Mouse (Mus musculus): ENCODE measurements around the gene Gpr19. TPM values are rescaled to one million over a fixed set of nuclear protein-coding genes. Genes with fewer than 3 reads are reported as not detected.
A peak's percentile ranks its signal among the peaks of the same experiment; 100 is the strongest.

Gene Gpr19
- total and polyA plus RNA-seq, 3 experiments = 3.5 to 25.0 (median 11.7) TPM

DNA sequence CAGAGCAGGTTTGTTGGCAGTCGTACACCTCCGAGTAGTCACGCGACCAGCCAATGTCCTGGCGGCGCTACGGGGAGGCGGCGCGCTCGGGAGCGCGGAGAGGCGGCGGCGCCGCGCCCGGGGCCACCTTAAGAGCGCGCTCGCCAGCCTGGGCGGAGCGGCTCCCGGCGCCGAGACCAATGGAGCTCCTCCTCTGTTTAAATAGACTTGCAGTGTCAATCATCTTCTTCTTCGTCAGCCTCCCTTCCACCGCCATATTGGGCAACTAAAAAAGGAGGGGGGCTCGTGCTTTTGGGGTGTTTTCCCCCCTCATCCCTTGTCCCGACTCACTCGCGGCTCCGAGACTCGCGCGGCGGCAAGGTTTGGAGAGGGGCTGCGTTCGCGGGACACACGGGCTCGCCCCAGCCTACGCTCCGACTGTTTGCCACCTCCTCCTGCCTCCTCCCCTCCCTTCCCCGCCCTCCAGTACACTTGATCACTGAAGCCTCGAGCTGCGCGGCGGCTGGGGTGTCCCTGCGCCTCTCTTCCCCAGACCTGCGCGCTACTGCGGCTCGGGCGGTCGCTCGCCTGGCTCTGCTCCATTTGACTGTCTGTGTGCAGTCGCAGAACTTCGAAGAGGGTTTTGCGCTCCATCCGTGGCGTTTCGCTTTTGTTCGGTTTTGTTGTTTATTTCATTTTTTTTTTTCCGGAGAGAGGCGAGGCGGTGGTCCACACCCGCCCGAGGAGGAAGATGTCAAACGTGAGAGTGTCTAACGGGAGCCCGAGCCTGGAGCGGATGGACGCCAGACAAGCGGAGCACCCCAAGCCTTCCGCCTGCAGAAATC lies 22.0 kb upstream of the Gpr19 start, which contains the start of gene Cdkn1b:
Gene Cdkn1b (plus strand): TSS at position 212 of the 824 bp plus-strand sequence.
- no peak for TF ChIP-seq TAL1 (conservative IDR thresholded peaks at IDR 0.05; ENCODE audit: low read depth, low read length)
- Histone ChIP-seq H3K4me3 (ENCODE audit: low read depth, low read length) (peak within 1 kb of the TSS; percentile 85), H3K4me1 (ENCODE audit: insufficient read depth, low read depth, low read length) (peaks cover 58% of the 10 kb centered on the region), H3K27me3 (ENCODE audit: insufficient read depth, low read length) (no peaks in the 10 kb centered on the region), H3K9me3 (replicated peaks) (no peaks in the 10 kb centered on the region), H3K36me3 (replicated peaks) (peaks cover 14% of the 10 kb centered on the region)
- ATAC-seq (ENCODE audit: extremely low read depth, insufficient number of reproducible peaks, low FRiP score, poor library complexity, severe bottlenecking) (peak; percentile 72), DNase-seq (ENCODE audit: low spot score) (peak; percentile 94)

DNA sequence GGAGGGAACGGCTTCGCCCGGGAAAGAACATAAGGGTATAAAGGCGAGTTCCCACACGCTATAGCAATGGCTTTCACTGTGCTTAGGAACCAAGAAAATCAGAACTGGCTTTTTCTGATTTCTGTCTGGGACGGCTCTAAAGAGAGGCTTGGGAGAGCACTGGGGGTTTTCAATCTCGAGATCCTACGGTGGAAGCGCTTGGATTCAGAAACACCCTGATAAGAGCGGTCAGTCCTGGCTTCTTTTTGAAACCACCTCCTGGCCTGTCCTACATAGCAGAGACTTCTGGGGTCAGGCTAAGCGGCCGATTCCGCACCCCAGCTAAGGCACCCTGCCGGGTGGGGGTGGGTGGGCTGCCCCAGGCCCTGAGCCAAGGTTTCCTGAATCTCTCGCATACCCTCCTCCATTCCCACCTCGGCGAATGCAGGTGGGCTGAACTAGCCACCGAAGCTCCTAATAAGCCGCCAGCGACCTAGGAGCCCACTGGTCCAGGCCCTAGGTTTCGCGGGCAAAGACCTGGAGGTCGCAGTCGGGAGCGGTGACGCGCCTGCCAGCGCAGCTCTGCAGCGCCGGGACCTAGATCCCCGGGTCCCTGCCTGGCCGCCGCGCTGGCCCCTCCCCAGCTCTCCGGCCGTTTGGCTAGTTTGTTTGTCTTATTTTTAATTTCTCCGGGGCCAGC lies 21.3 kb upstream of the Gpr19 start:
- ATAC-seq (ENCODE audit: extremely low read depth, insufficient number of reproducible peaks, low FRiP score, poor library complexity, severe bottlenecking) = no peak
- peak overlapping the region; percentile 85 for H3K4me3 ChIP-seq (ENCODE audit: low read depth, low read length)

DNA sequence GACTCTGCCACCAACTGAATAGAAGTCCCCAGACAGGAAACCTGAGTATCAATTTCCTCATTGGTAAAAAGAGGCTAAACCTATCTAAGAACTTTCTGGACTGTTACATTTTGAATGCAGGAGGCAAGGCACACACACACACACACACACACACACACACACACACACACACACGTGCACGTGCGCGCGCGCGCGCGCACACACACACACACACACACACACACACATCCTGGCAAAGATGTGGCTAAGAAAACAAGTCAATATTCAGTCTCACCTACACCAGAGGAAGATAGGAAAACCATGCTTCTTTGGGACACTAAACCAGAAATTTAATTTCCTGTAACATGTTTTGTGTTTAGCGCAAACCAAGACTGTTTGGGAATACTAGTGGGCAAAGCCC lies 20.4 kb upstream of the Gpr19 start:
- ATAC-seq (ENCODE audit: extremely low read depth, insufficient number of reproducible peaks, low FRiP score, poor library complexity, severe bottlenecking) (no peak), DNase-seq (ENCODE audit: low spot score) (no peak)
- peaks cover 12% of the 10 kb centered on the region for H3K36me3 ChIP-seq (replicated peaks)
- TF ChIP-seq GATA2 (IDR thresholded peaks at IDR 0.05; ENCODE audit: borderline replicate concordance, low read depth, low read length) (no peak), CTCF (IDR thresholded peaks at IDR 0.05; ENCODE audit: low read depth, low read length) (no peak), POLR2AphosphoS5 (IDR thresholded peaks at IDR 0.05; ENCODE audit: insufficient replicate concordance, low read depth, low read length) (no peak), GATA1 (IDR thresholded peaks at IDR 0.05; ENCODE audit: borderline replicate concordance, low read length) (no peak)
- no peaks in the 10 kb centered on the region for H3K27me3 ChIP-seq (ENCODE audit: insufficient read depth, low read length)
- H3K4me1 ChIP-seq (ENCODE audit: insufficient read depth, low read depth, low read length) = peaks cover 54% of the 10 kb centered on the region
- no peak overlapping the region for H3K4me3 ChIP-seq (ENCODE audit: low read depth, low read length)
- no peaks in the 10 kb centered on the region for H3K9me3 ChIP-seq (replicated peaks)

More for the DNA sequence above, 21.3 kb upstream of the Gpr19 start:
- Histone ChIP-seq H3K36me3 (replicated peaks) (peaks cover 14% of the 10 kb centered on the region), H3K4me1 (ENCODE audit: insufficient read depth, low read depth, low read length) (peaks cover 57% of the 10 kb centered on the region), H3K9me3 (replicated peaks) (no peaks in the 10 kb centered on the region), H3K27me3 (ENCODE audit: insufficient read depth, low read length) (no peaks in the 10 kb centered on the region)
- no peak for DNase-seq (ENCODE audit: low spot score)
- TF ChIP-seq GATA2 (IDR thresholded peaks at IDR 0.05; ENCODE audit: borderline replicate concordance, low read depth, low read length) = no peak
- TF ChIP-seq GATA1 (IDR thresholded peaks at IDR 0.05; ENCODE audit: borderline replicate concordance, low read length) = no peak
- no peak for TF ChIP-seq POLR2AphosphoS5 (IDR thresholded peaks at IDR 0.05; ENCODE audit: insufficient replicate concordance, low read depth, low read length)
- TF ChIP-seq CTCF (IDR thresholded peaks at IDR 0.05; ENCODE audit: low read depth, low read length) = no peak
- TF ChIP-seq TAL1 (conservative IDR thresholded peaks at IDR 0.05; ENCODE audit: low read depth, low read length) = no peak

DNA sequence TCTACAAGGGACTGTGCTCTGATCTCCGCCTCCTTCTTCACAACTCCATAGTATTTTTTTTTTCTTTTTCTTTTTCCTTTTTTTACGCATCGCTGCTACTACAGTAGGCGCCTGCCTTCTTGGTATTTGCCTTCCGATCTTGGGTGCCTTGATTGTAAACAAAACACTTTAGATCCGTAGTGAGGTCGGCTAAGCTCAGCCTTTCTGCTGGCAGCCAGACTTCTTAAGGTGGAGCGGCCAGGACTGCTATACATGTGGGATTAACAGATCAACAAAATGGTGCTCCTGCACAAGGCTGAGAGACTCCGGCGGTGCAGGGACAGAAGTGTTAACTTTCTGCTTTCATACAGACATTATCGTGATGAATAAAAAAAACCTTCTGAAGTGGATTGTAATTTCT lies 18.7 kb upstream of the Gpr19 start:
- ATAC-seq (ENCODE audit: extremely low read depth, insufficient number of reproducible peaks, low FRiP score, poor library complexity, severe bottlenecking) (no peak), DNase-seq (ENCODE audit: low spot score) (no peak)
- H3K9me3 ChIP-seq (replicated peaks) = no peaks in the 10 kb centered on the region
- no peaks in the 10 kb centered on the region for H3K27me3 ChIP-seq (ENCODE audit: insufficient read depth, low read length)
- TF ChIP-seq TAL1 (conservative IDR thresholded peaks at IDR 0.05; ENCODE audit: low read depth, low read length) (no peak), GATA1 (IDR thresholded peaks at IDR 0.05; ENCODE audit: borderline replicate concordance, low read length) (no peak), GATA2 (IDR thresholded peaks at IDR 0.05; ENCODE audit: borderline replicate concordance, low read depth, low read length) (no peak), POLR2AphosphoS5 (IDR thresholded peaks at IDR 0.05; ENCODE audit: insufficient replicate concordance, low read depth, low read length) (no peak), CTCF (IDR thresholded peaks at IDR 0.05; ENCODE audit: low read depth, low read length) (no peak)
- peaks cover 48% of the 10 kb centered on the region for H3K4me1 ChIP-seq (ENCODE audit: insufficient read depth, low read depth, low read length)
- peak overlapping the region; percentile 66 for H3K4me3 ChIP-seq (ENCODE audit: low read depth, low read length)
- peaks cover 2% of the 10 kb centered on the region for H3K36me3 ChIP-seq (replicated peaks)

DNA sequence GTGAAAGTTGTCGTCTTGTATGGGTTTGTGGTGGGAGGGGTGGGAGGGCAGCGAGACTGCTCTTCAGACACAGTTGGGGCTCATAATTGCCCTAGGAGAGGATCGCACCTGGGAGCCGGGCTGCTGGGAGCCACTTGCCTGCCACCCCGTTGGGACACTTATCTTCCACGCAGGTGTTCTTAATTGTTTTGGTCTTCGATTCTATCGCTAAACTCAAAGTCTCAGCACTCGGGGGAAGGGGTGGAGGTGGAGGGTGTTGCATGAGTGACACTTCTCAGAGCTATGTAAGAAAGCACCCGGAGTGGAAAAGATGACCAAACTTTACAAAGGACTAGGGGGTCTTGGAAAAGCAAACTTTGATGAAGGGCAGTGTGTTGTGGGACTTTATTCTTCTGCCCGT lies 18.3 kb upstream of the Gpr19 start:
- ATAC-seq (ENCODE audit: extremely low read depth, insufficient number of reproducible peaks, low FRiP score, poor library complexity, severe bottlenecking) (no peak), DNase-seq (ENCODE audit: low spot score) (peak; percentile 16)
- Histone ChIP-seq H3K36me3 (replicated peaks) (no peaks in the 10 kb centered on the region), H3K9me3 (replicated peaks) (no peaks in the 10 kb centered on the region), H3K4me3 (ENCODE audit: low read depth, low read length) (peak overlapping the region; percentile 66), H3K4me1 (ENCODE audit: insufficient read depth, low read depth, low read length) (peaks cover 46% of the 10 kb centered on the region), H3K27me3 (ENCODE audit: insufficient read depth, low read length) (no peaks in the 10 kb centered on the region)
- TF ChIP-seq GATA1 (IDR thresholded peaks at IDR 0.05; ENCODE audit: borderline replicate concordance, low read length) (no peak), POLR2AphosphoS5 (IDR thresholded peaks at IDR 0.05; ENCODE audit: insufficient replicate concordance, low read depth, low read length) (no peak), GATA2 (IDR thresholded peaks at IDR 0.05; ENCODE audit: borderline replicate concordance, low read depth, low read length) (no peak), TAL1 (conservative IDR thresholded peaks at IDR 0.05; ENCODE audit: low read depth, low read length) (no peak), CTCF (IDR thresholded peaks at IDR 0.05; ENCODE audit: low read depth, low read length) (no peak)

DNA sequence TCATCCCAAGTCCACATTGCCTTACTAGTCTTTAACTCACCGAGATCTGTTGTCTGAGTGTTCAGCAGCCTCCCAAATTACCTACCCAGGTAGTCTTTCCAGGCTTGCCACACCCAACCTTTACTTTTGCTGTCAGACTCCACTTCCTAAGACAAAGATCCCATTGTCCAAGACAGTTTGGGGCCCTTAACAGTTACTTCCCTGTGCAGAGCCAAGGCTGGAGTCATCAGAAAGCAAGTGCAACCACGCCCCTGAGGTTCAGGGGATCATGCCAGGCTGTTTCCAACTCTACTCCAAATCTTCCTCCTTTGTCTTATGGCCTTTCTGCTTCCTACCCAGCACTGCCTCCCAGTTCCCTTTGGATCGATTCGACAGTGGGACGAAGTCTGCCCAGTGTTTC lies 16.1 kb upstream of the Gpr19 start:
- TF ChIP-seq CTCF (IDR thresholded peaks at IDR 0.05; ENCODE audit: low read depth, low read length) = no peak
- TF ChIP-seq GATA2 (IDR thresholded peaks at IDR 0.05; ENCODE audit: borderline replicate concordance, low read depth, low read length) = no peak
- TF ChIP-seq GATA1 (IDR thresholded peaks at IDR 0.05; ENCODE audit: borderline replicate concordance, low read length) = no peak
- TF ChIP-seq POLR2AphosphoS5 (IDR thresholded peaks at IDR 0.05; ENCODE audit: insufficient replicate concordance, low read depth, low read length) = no peak
- TF ChIP-seq TAL1 (conservative IDR thresholded peaks at IDR 0.05; ENCODE audit: low read depth, low read length) = no peak

More for the DNA sequence above, 16.1 kb upstream of the Gpr19 start:
- H3K4me1 ChIP-seq (ENCODE audit: insufficient read depth, low read depth, low read length) = peaks cover 43% of the 10 kb centered on the region
- H3K27me3 ChIP-seq (ENCODE audit: insufficient read depth, low read length) = no peaks in the 10 kb centered on the region
- ATAC-seq (ENCODE audit: extremely low read depth, insufficient number of reproducible peaks, low FRiP score, poor library complexity, severe bottlenecking) = no peak
- no peak overlapping the region for H3K4me3 ChIP-seq (ENCODE audit: low read depth, low read length)
- no peaks in the 10 kb centered on the region for H3K9me3 ChIP-seq (replicated peaks)
- H3K36me3 ChIP-seq (replicated peaks) = no peaks in the 10 kb centered on the region
- DNase-seq (ENCODE audit: low spot score) = no peak

Data from G1E (cell line).